Mouse (Mus musculus): Measurements from ENCODE around the gene Nptxr. TPM values are rescaled to one million over a fixed set of nuclear protein-coding genes. Genes with fewer than 3 reads are reported as not detected.
A peak's percentile ranks its signal among the peaks of the same experiment; 100 is the strongest.

The Nptxr gene
- total RNA-seq, 2 experiments from 2014 or later, result 454 to 474 TPM

GRCm38 (mm10) chr15:79741921-79742705 is 62.5 kb downstream of the Nptxr start, which contains the start of gene Sun2:
Gene Sun2 (minus strand): TSS chr15:79742536.
- peak; percentile 87 to 96 for DNase-seq (ENCODE audit: extremely low spot score in 1 of 2, low spot score in 2 of 2)
- intact Hi-C loops (cut with DNase I), result no loop called here

GRCm38 (mm10) chr15:79741173-79741858 is 63.2 kb downstream of the Nptxr start:
- peak in 1 of 2 experiments; percentile 38 for DNase-seq (ENCODE audit: extremely low spot score in 1 of 2, low spot score in 2 of 2)
- intact Hi-C loops (cut with DNase I), result no loop called here

GRCm38 (mm10) chr15:79740739-79741138 is 63.8 kb downstream of the Nptxr start:
- no peak for DNase-seq (ENCODE audit: extremely low spot score in 1 of 2, low spot score in 2 of 2)
- intact Hi-C loops (cut with DNase I), result no loop called here

Other genes with a start within 250 kb of the Nptxr start
- gene Dmc1, start 199.7 kb downstream of the Nptxr start, total RNA-seq (2021), result 1 to 10 TPM; 1.0 to 1.4 TPM
- gene Fam227a, start 145.8 kb downstream of the Nptxr start, total RNA-seq (2021), result 10 to 100 TPM; 10.4 to 10.6 TPM
- gene Cby1, start 145.6 kb downstream of the Nptxr start, total RNA-seq (2021), result 10 to 100 TPM; 54.5 to 61.0 TPM
- gene Tomm22, start 133.9 kb downstream of the Nptxr start, total RNA-seq (2021), result 100 to 1,000 TPM; 108 to 112 TPM
- gene Josd1, start 116.8 kb downstream of the Nptxr start, total RNA-seq (2021), result 10 to 100 TPM; 43.7 to 46.1 TPM
- gene Gtpbp1, start 113.9 kb downstream of the Nptxr start, total RNA-seq (2021), result 10 to 100 TPM; 44.9 to 48.5 TPM
- gene Sun2, start 62.2 kb downstream of the Nptxr start, total RNA-seq (2021), result 10 to 100 TPM; 14.9 to 20.2 TPM
- 10 to 100 TPM; 28.6 to 31.0 TPM for gene Dnal4, start 26.9 kb downstream of the Nptxr start, total RNA-seq (2021)
- gene Npcd, start 29.5 kb upstream of the Nptxr start, total RNA-seq (2021), result 10 to 100 TPM; 12.5 to 12.9 TPM
- 100 to 1,000 TPM; 271 to 289 TPM for gene Cbx6, start 29.9 kb upstream of the Nptxr start, total RNA-seq (2021)
- gene Apobec3, start 86.9 kb upstream of the Nptxr start, total RNA-seq (2021), result 1 to 10 TPM; 4.4 to 4.7 TPM
- gene Cbx7, start 166.4 kb upstream of the Nptxr start, total RNA-seq (2021), result 1 to 10 TPM; 5.6 to 7.1 TPM
- 10 to 100 TPM; 42.6 to 43.4 TPM for gene Pdgfb, start 210.2 kb upstream of the Nptxr start, total RNA-seq (2021)

All from left cerebral cortex, postnatal 10 days (tissue).